Mouse (Mus musculus): ENCODE measurements around the gene Cryab.

Gene Cryab

DNA sequence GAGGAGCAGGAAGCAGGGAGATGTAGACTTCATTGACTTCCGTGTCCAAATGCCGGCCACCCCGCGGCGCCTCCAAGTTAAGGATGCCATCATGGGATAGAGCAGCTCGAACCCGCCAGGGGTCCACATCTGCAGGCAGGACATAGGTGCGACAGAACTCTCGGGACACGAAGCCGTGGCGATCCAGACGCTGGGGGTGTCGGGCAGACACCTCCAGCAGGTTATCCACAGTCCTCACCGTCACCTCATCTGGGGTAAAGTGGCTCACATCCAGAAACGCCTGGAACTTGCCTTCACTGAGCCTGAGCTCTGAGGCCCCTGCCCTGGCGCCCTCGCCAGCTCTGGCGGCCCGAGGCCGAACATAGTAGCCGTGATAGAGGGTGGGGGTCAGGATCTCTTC lies at the start of gene Cryab:
Gene Cryab (plus strand): TSS at position 3 of the 400 bp plus-strand sequence.
- no peak for DNase-seq (ENCODE audit: low read depth)

GRCm38 (mm10) chr9:50704907-50705306 lies 46.2 kb upstream of the Cryab start:
- DNase-seq (ENCODE audit: low read depth) = no peak

- DNase-seq (ENCODE audit: low read depth) = peak; percentile 69
These were observed 42.0 kb upstream of the Cryab start for GRCm38 (mm10) chr9:50709108-50709507.

- DNase-seq (ENCODE audit: low read depth) = no peak
These were observed 39.8 kb upstream of the Cryab start for GRCm38 (mm10) chr9:50711337-50711736.

- DNase-seq (ENCODE audit: low read depth) = no peak
These were observed 36.9 kb upstream of the Cryab start for GRCm38 (mm10) chr9:50714188-50714587.

DNA sequence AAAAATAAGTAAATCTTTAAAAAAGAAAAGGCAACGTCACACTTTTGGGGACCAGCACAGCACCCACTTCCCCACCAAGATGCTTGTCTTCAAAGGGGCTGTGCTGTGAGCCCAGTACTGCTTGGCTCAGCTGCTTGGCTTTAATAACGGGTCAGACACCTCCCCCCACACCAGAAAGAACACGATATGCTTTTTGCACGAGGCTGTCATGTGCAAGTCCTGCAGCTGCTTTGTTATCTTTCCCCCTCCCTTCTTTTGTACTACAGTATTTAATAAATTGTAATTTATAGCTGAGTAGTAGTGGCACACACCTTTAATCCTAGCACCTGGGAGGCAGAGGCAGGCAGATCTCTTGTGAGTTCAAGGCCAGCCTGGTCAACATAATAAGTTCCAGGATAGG lies 32.2 kb upstream of the Cryab start:
- DNase-seq (ENCODE audit: low read depth) = no peak

GRCm38 (mm10) chr9:50721061-50721460 lies 30.1 kb upstream of the Cryab start:
- DNase-seq (ENCODE audit: low read depth) = no peak

GRCm38 (mm10) chr9:50722451-50722911 lies 28.6 kb upstream of the Cryab start:
- DNase-seq (ENCODE audit: low read depth) = no peak

DNA sequence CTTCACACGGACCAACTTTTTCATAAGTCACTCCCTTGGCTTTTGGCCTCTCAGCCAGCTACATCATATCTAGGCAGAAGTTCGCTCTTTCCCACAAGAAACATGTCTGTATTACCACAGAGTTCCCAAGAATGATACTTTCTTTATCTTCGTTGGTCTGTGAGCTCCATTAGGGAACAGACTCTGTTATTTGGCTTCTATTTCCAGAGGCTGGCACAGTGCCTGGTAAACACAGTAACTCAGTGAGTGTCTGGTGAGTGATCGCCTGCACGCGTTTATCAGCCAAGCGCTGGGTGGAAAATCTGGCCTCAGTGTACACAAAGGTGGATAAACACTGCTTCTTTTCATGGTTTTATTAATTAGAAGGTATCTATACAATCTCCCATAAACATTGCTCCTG lies 27.7 kb upstream of the Cryab start:
- DNase-seq (ENCODE audit: low read depth) = peak; percentile 88

- DNase-seq (ENCODE audit: low read depth) = no peak
These were observed 27.0 kb upstream of the Cryab start for GRCm38 (mm10) chr9:50724147-50724546.

- DNase-seq (ENCODE audit: low read depth) = peak; percentile 42
These were observed 26.3 kb upstream of the Cryab start for GRCm38 (mm10) chr9:50724661-50725330.

DNA sequence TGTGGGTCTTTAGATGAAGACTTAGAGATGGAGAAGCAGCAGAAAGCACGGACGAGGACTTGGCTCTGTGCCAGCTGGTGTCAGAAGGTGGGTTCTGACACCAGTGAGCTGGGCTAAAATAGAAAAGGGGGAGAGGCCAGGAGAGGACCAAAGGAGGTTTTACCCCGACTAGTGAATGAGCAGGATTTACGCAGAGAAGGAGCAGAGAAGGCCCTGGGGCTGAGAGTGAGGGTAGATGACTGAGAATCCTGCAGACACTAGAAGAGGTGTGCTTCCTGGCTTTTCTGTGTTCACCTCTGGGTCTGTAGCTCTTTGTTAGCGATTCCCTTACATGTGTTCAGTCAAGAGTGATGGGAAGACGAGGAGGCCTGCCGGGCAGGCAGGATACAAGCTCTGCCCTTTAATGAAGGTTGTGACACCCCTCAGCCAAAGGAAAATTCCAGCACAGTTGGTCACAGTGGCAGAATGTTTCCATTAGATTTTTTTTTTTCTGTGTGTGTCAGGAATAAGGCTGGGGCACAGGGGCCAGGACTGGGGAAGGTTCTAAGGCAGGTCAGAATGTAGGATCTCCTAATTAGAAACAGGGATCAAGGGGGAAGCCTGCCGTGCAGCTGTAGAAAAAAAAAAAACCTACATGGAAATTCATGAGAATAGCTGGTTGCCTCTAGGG lies 25.1 kb upstream of the Cryab start:
- peak; percentile 13 for DNase-seq (ENCODE audit: low read depth)

- peak; percentile 74 for DNase-seq (ENCODE audit: low read depth)
These were observed 23.8 kb upstream of the Cryab start for GRCm38 (mm10) chr9:50727171-50727924.

- DNase-seq (ENCODE audit: low read depth) = peak; percentile 87
These were observed 23.0 kb upstream of the Cryab start for GRCm38 (mm10) chr9:50727925-50728651.

DNA sequence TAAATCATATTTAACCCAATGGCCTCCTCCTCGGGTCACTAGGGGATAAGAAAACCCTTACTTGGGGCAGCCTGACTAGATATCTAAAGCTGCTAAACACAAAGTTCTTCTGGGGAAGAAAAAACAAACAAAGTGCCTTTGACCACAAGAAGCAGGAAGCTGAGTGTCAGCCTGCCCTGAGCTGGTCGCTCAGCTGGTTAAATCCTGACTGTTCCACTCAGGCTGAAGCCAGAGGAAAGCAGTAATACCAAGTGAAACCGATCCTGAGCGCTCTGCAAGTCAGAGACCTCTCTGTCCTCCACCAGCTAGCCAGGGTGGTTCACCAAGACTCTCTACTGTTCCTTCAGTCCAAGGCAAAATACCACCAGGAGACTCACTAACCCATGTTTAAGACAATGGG lies 21.5 kb upstream of the Cryab start:
- DNase-seq (ENCODE audit: low read depth) = no peak

- DNase-seq (ENCODE audit: low read depth) = no peak
These were observed 18.6 kb upstream of the Cryab start for GRCm38 (mm10) chr9:50732560-50732959.

- peak; percentile 85 for DNase-seq (ENCODE audit: low read depth)
These were observed 16.1 kb upstream of the Cryab start for GRCm38 (mm10) chr9:50734989-50735388.

- DNase-seq (ENCODE audit: low read depth) = no peak
These were observed 11.9 kb upstream of the Cryab start, which contains the start of gene Dixdc1 for GRCm38 (mm10) chr9:50738914-50739870. Gene Dixdc1, minus strand, starts transcription at chr9:50739517.

- no peak for DNase-seq (ENCODE audit: low read depth)
These were observed 10.0 kb upstream of the Cryab start for GRCm38 (mm10) chr9:50740867-50741784.

DNA sequence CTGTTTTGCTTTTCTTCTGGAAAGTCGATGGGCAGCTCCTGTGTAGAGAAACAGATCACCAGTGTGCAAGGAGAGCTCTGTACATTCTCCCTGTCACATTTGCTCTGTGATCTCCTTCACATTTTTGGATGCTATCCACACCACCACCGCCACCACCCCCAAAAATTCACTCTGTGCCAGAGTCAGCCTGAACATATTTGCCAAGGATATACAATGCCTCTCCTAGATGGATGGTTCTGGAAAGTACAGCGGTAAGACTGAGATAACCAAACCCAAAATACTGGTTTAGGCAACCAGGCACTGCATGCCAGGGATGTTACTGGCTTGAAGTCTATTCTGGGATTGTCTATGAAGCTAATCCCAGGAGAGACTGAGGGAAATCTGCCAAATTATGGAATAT lies 8.9 kb upstream of the Cryab start:
- peak; percentile 57 for DNase-seq (ENCODE audit: low read depth)
